Mouse (Mus musculus) hindbrain, embryonic 11.5 days (tissue): Measurements from ENCODE around the gene Smok3c. TPM values are rescaled to one million over a fixed set of nuclear protein-coding genes. Genes with fewer than 3 reads are reported as not detected.

Source experiments
- polyA plus RNA-seq: library from polyadenylated mRNA; unstranded; fragments of >200 nt; fragmentation: Nextera tagmentation; extraction: Ambion mirVana; gene quantifications from 2 replicates; pipeline ENCODE4 v1.2.1, GENCODE M21; 2014

The Smok3c gene
- polyA plus RNA-seq, 1 experiment from 2014 or later: not detected

Other genes starting within 250 kb of the Smok3c start
- gene Pilra, start 216.9 kb upstream of the Smok3c start, polyA plus RNA-seq: 0.22 and 0.97 TPM in 2 replicates
- gene Pilrb1, start 195.1 kb upstream of the Smok3c start, polyA plus RNA-seq: not detected in 2 replicates
- not detected in 2 replicates for gene Pilrb2, start 181.4 kb upstream of the Smok3c start, polyA plus RNA-seq
- not detected in 2 replicates for gene Cyp3a13, start 131.6 kb upstream of the Smok3c start, polyA plus RNA-seq
- 0.17 and 0.23 TPM in 2 replicates for gene Gjc3, start 90.1 kb upstream of the Smok3c start, polyA plus RNA-seq
- gene Azgp1, start 71.7 kb upstream of the Smok3c start, polyA plus RNA-seq: not detected in 2 replicates
- gene Smok3a, start 31.9 kb upstream of the Smok3c start, polyA plus RNA-seq: not detected in 2 replicates
- not detected in 2 replicates for gene Smok3b, start 31.8 kb upstream of the Smok3c start, polyA plus RNA-seq
- 32.5 and 39.4 TPM in 2 replicates for gene Zkscan1, start 31.9 kb downstream of the Smok3c start, polyA plus RNA-seq
- gene Zscan21, start 63.7 kb downstream of the Smok3c start, polyA plus RNA-seq: 110 and 124 TPM in 2 replicates
- gene Zfp113, start 102.5 kb downstream of the Smok3c start, polyA plus RNA-seq: 28.9 and 33.4 TPM in 2 replicates
- 261 and 292 TPM in 2 replicates for gene Cops6, start 107.9 kb downstream of the Smok3c start, polyA plus RNA-seq
- gene Ap4m1, start 118.8 kb downstream of the Smok3c start, polyA plus RNA-seq: 15.8 and 19.9 TPM in 2 replicates
- 220 and 253 TPM in 2 replicates for gene Mcm7, start 119.2 kb downstream of the Smok3c start, polyA plus RNA-seq
- 106 and 110 TPM in 2 replicates for gene Taf6, start 134.3 kb downstream of the Smok3c start, polyA plus RNA-seq
- 52.4 and 56.4 TPM in 2 replicates for gene Cnpy4, start 134.3 kb downstream of the Smok3c start, polyA plus RNA-seq
- gene Mblac1, start 141.1 kb downstream of the Smok3c start, polyA plus RNA-seq: 8.6 and 12.0 TPM in 2 replicates
- gene Nxpe5, start 172.7 kb downstream of the Smok3c start, polyA plus RNA-seq: not detected in 2 replicates
- gene Lamtor4, start 202.3 kb downstream of the Smok3c start, polyA plus RNA-seq: 51.0 and 54.4 TPM in 2 replicates
- 7.0 and 7.1 TPM in 2 replicates for gene BC037034, start 210.8 kb downstream of the Smok3c start, polyA plus RNA-seq
- gene Gal3st4, start 219.6 kb downstream of the Smok3c start, polyA plus RNA-seq: 4.6 and 6.1 TPM in 2 replicates
- 0.06 TPM in 2 replicates for gene Gm43720, start 226.8 kb downstream of the Smok3c start, polyA plus RNA-seq
- gene Gpc2, start 226.8 kb downstream of the Smok3c start, polyA plus RNA-seq: 20.8 and 23.9 TPM in 2 replicates
- 3.0 and 3.5 TPM in 2 replicates for gene Stag3, start 227.0 kb downstream of the Smok3c start, polyA plus RNA-seq